Comparison of ENCODE assay signal across 9 mouse cellular contexts in genomic region chr11:105153068-105153833, GRCm38 (mm10). TPM values are rescaled to one million over a fixed set of nuclear protein-coding genes. Genes with fewer than 3 reads are reported as not detected.
DNase-seq lines count a peak whose midpoint lies in the region; ATAC-seq and TF ChIP-seq lines count a peak whose summit lies in the region.
"Had no signal": no experiment of that assay in that cellular context is flagged by ENCODE, and none has a peak within 500 bp of the region (broad histone marks: within the 10 kb centered on the region; RNA-seq: fewer than 3 reads in every experiment).

No protein-coding gene starts in this region.

- no peaks in the 10 kb centered on the region for H3K36me3 ChIP-seq in intestine, embryonic 14.5 days (ENCODE audit: control insufficient read depth, insufficient read depth, low read length)
- H3K36me3 ChIP-seq in liver, embryonic 15.5 days (replicated peaks) = no peaks in the 10 kb centered on the region

- no peak overlapping the region for H3K4me2 ChIP-seq in intestine, embryonic 14.5 days (ENCODE audit: low read length)
- H3K4me2 ChIP-seq in liver, embryonic 15.5 days = peak overlapping the region; percentile 73

- peak; percentile 34 for DNase-seq in gastrocnemius, postnatal 10 days
- DNase-seq in gastrocnemius, adult 2 months = no peak
- peak; percentile 59 for DNase-seq in intestine, embryonic 14.5 days (ENCODE audit: low spot score)
- DNase-seq in ovary, adult 18-20 months (ENCODE audit: low spot score) = peak; percentile 7
- DNase-seq in left cerebral cortex, adult 8-10 months (ENCODE audit: low spot score in 2 of 2) = no peak
- no peak for DNase-seq in frontal cortex, postnatal 25 days (ENCODE audit: low spot score in 2 of 2)

- H3K9ac ChIP-seq in intestine, embryonic 14.5 days (ENCODE audit: low read length) = no peak overlapping the region
- H3K9ac ChIP-seq in liver, embryonic 15.5 days = peak overlapping the region; percentile 39

- no peak overlapping the region for H3K4me3 ChIP-seq in gastrocnemius, adult 2 months
- H3K4me3 ChIP-seq in intestine, embryonic 14.5 days (ENCODE audit: low read depth, low read length) = no peak overlapping the region
- H3K4me3 ChIP-seq in liver, embryonic 15.5 days (replicated peaks) = peak overlapping the region; percentile 35

- no peaks in the 10 kb centered on the region for H3K9me3 ChIP-seq in intestine, embryonic 14.5 days (ENCODE audit: control insufficient read depth, low read length)
- H3K9me3 ChIP-seq in liver, embryonic 15.5 days (replicated peaks) = no peaks in the 10 kb centered on the region

- H3K27me3 ChIP-seq in intestine, embryonic 14.5 days (replicated peaks; ENCODE audit: control insufficient read depth, insufficient read depth, low read length) = 0 out of 2 replicates have a peak, but pooled peaks cover 5% of the 10 kb centered on the region
- no peaks in the 10 kb centered on the region for H3K27me3 ChIP-seq in liver, embryonic 15.5 days
- H3K27me3 ChIP-seq: CH12.LX had no signal

- 33% methylated on average over 12 of the region's 12 CpGs for WGBS in intestine, embryonic 14.5 days
- 21% methylated on average over 12 of the region's 12 CpGs for WGBS in liver, embryonic 15.5 days (ENCODE audit: insufficient replicate concordance)

- intact Hi-C loops in gastrocnemius, adult 2 months (cut with DNase I) = no loop called here

- peak; percentile 66 for ATAC-seq in erythroblast, adult 5-6 weeks (replicated peaks; ENCODE audit: low FRiP score, poor library complexity, severe bottlenecking)
- peak; percentile 71; the same call in 1 of the 2 replicates for ATAC-seq in intestine, embryonic 14.5 days (replicated peaks; ENCODE audit: low FRiP score, low TSS enrichment, low read depth)
- ATAC-seq in liver, embryonic 15.5 days (ENCODE audit: insufficient read depth) = peak; percentile 81

- no peak for TF ChIP-seq CTCF in gastrocnemius, adult 2 months (IDR thresholded peaks at IDR 0.05)

- H3K27ac ChIP-seq in gastrocnemius, adult 2 months = no peak overlapping the region
- H3K27ac ChIP-seq in intestine, embryonic 14.5 days (ENCODE audit: low read depth) = no peak overlapping the region
- peak overlapping the region; percentile 92 for H3K27ac ChIP-seq in liver, embryonic 15.5 days (replicated peaks)

- H3K4me1 ChIP-seq in intestine, embryonic 14.5 days (replicated peaks; ENCODE audit: control insufficient read depth, insufficient read depth, low read length) = peaks cover 7% of the 10 kb centered on the region
- peaks cover 88% of the 10 kb centered on the region for H3K4me1 ChIP-seq in liver, embryonic 15.5 days (replicated peaks)

RNA-seq across cellular contexts. Expression of gene Gm10842, which starts 6.6 kb away (rescaled TPM):
- total RNA-seq in gastrocnemius, postnatal 10 days (2021) = not detected
- not detected for total RNA-seq in gastrocnemius, adult 2 months (2021)
- total RNA-seq in erythroblast, adult 5-6 weeks (2015; ENCODE audit: low replicate concordance) = not detected in 2 replicates
- not detected in 2 replicates for total RNA-seq in erythroblast, adult 5-6 weeks (2017; ENCODE audit: low replicate concordance)
- polyA plus RNA-seq in intestine, embryonic 14.5 days (2014; fragmentation: Nextera tagmentation; extraction: Ambion mirVana) = not detected in 2 replicates
- polyA plus RNA-seq in liver, embryonic 15.5 days (2015; fragmentation: Nextera tagmentation; extraction: Ambion mirVana) = not detected in 2 replicates
- not detected for total RNA-seq in left cerebral cortex, adult 8-10 months (2022)
- total RNA-seq: CH12.LX had no signal

RNA-seq across cellular contexts. Expression of gene Tlk2, which starts 25.4 kb away (rescaled TPM):
- total RNA-seq in gastrocnemius, postnatal 10 days (2021) = 10 to 100 TPM; 39.6 to 48.6 TPM
- 10 to 100 TPM; 42.1 to 44.7 TPM for total RNA-seq in gastrocnemius, adult 2 months (2021)
- 27.2 and 36.3 TPM in 2 replicates for total RNA-seq in erythroblast, adult 5-6 weeks (2015; ENCODE audit: low replicate concordance)
- total RNA-seq in erythroblast, adult 5-6 weeks (2017; ENCODE audit: low replicate concordance) = 67.6 and 70.0 TPM in 2 replicates
- 23.0 and 25.3 TPM in 2 replicates for polyA plus RNA-seq in intestine, embryonic 14.5 days (2014; fragmentation: Nextera tagmentation; extraction: Ambion mirVana)
- polyA plus RNA-seq in liver, embryonic 15.5 days (2015; fragmentation: Nextera tagmentation; extraction: Ambion mirVana) = 7.0 and 7.3 TPM in 2 replicates
- total RNA-seq in left cerebral cortex, adult 8-10 months (2022) = 10 to 100 TPM; 50.9 to 60.5 (median 59.1) TPM

RNA-seq across cellular contexts. Expression of gene Mettl2, which starts 27.0 kb away (rescaled TPM):
- total RNA-seq in gastrocnemius, postnatal 10 days (2021) = 10 to 100 TPM; 11.7 to 12.6 TPM
- total RNA-seq in gastrocnemius, adult 2 months (2021) = 1 to 10 TPM; 7.8 to 8.4 TPM
- total RNA-seq in erythroblast, adult 5-6 weeks (2015; ENCODE audit: low replicate concordance) = 6.3 and 6.5 TPM in 2 replicates
- 4.7 and 5.3 TPM in 2 replicates for total RNA-seq in erythroblast, adult 5-6 weeks (2017; ENCODE audit: low replicate concordance)
- 40.7 and 48.6 TPM in 2 replicates for polyA plus RNA-seq in intestine, embryonic 14.5 days (2014; fragmentation: Nextera tagmentation; extraction: Ambion mirVana)
- 15.1 and 15.6 TPM in 2 replicates for polyA plus RNA-seq in liver, embryonic 15.5 days (2015; fragmentation: Nextera tagmentation; extraction: Ambion mirVana)
- total RNA-seq in left cerebral cortex, adult 8-10 months (2022) = 10 to 100 TPM; 16.1 to 20.9 (median 18.3) TPM

Comparison
In these comparisons a context has a peak if more than half of its experiments do, and no peak if none do; other contexts are left out.
1. DNase-seq: peak in gastrocnemius, postnatal 10 days (single experiment), intestine, embryonic 14.5 days (single experiment) and ovary, adult 18-20 months (single experiment); none in gastrocnemius, adult 2 months (single experiment), left cerebral cortex, adult 8-10 months (0 of 2) and frontal cortex, postnatal 25 days (0 of 2).
2. Peak in every context shown above with its lines, with median percentiles within 50 percentile points of each other: ATAC-seq.